Mouse (Mus musculus) ES-E14 (cell line): ENCODE data around the gene F8.

Experiments used
- HCFC1 ChIP-seq: IDR thresholded peaks from 2 replicates; pipeline ENCODE4 v1.6.1; 2012; ENCODE audit warnings: low read length, inconsistent platforms, borderline replicate concordance; ENCODE audit not compliant: insufficient read depth
- MAFK ChIP-seq: IDR thresholded peaks from 2 replicates; pipeline ENCODE4 v1.6.1; 2014; ENCODE audit warnings: mild to moderate bottlenecking, low read depth, low read length, inconsistent platforms; ENCODE audit not compliant: insufficient read depth
- ZC3H11A ChIP-seq: IDR thresholded peaks from 2 replicates; pipeline ENCODE4 v1.6.1; 2012; ENCODE audit warnings: low read depth, mild to moderate bottlenecking, inconsistent platforms, low read length, borderline replicate concordance

DNA sequence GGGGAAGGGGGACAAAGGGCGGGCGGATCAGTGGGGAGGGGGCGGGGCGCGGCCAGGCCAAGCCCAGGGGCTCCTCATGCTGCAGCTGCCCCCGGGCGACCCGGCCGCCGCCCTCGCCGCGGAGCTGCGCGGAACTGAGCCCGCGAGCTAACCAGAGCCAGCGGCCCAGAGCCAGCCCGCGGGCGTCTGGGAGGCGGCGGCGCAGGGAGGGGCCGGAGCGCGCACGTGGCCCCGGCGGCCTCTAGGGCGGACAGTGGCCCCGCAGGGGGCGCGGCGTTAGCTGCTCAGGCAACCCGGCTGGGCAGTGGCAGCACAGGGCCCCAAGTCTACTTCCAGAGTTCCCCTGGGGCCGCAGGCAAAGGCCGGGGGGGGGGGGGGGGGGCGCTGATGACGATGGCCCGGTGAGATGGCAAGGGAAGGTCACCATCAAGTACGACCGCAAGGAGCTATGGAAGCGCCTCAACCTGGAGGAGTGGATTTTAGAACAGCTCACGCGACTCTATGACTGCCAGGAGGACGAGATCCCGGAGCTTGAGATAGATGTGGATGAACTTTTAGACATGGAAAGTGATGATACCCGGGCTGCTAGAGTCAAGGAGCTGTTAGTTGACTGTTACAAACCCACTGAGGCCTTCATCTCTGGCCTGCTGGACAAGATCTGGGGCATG, 226.7 kb downstream of the F8 start:
- TF ChIP-seq HCFC1 = no peak
- TF ChIP-seq ZC3H11A = no peak
- no peak for TF ChIP-seq MAFK
